Mouse (Mus musculus) liver, embryonic 14.5 days (tissue): Measurements from ENCODE around the gene Samd4. TPM values are rescaled to one million over a fixed set of nuclear protein-coding genes. Genes with fewer than 3 reads are reported as not detected.
"Not testable (repeated sequence)": the region's sequence is repeated elsewhere in the genome, so short reads cannot be mapped to it uniquely, and the experiment has no call there.

Experiments
- ATAC-seq: fragments of 200-750 bp; cut with Nextera tagmentation; 2 replicates; pipeline ENCODE4 v1.8.0; 2017; ENCODE audit warnings: moderate number of reproducible peaks, mild to moderate bottlenecking, moderate library complexity; ENCODE audit not compliant: insufficient read depth
- DNase-seq, 3 experiments: peaks; one replicate each; pipeline ENCODE4 v3.0.0-alpha.2; 2012 to 2013; ENCODE audit warnings: low read depth in 3 of 3, low spot score in 3 of 3
- H3K27ac ChIP-seq: fragments of 300-500 bp; sonication (generic); 2 replicates; pipeline ENCODE4 v1.5.1; 2014; ENCODE audit warnings: moderate library complexity, mild to moderate bottlenecking, control low read depth, inconsistent platforms
- H3K27me3 ChIP-seq: fragments of 300-500 bp; sonication (generic); 2 replicates; pipeline ENCODE4 v1.6.1; 2014; ENCODE audit warnings: mild to moderate bottlenecking, low read length, moderate library complexity; ENCODE audit not compliant: control insufficient read depth, insufficient read depth
- H3K36me3 ChIP-seq: fragments of 300-500 bp; sonication (generic); replicated peaks from 2 replicates; pipeline ENCODE4 v1.6.1; 2014; ENCODE audit warnings: low read depth; ENCODE audit not compliant: control insufficient read depth, insufficient read depth
- H3K4me1 ChIP-seq, 2 experiments: fragments of 200-500 bp in 1 of 2; fragments of 300-500 bp in 1 of 2; sonication (generic) in 1 of 2; replicated peaks; 2 replicates each; pipeline ENCODE4 v1.6.1; 2012 to 2014; ENCODE audit warnings: antibody characterized with exemption in 1 of 2, inconsistent platforms in 1 of 2, low read length in 1 of 2; ENCODE audit not compliant: control insufficient read depth in 2 of 2, insufficient read depth in 2 of 2
- H3K4me2 ChIP-seq: fragments of 300-500 bp; sonication (generic); 2 replicates; pipeline ENCODE4 v1.6.1; 2014; ENCODE audit warnings: low read depth, mild to moderate bottlenecking, control low read depth, moderate library complexity
- H3K4me3 ChIP-seq, 2 experiments: fragments of 200-500 bp in 1 of 2; fragments of 300-500 bp in 1 of 2; sonication (generic) in 1 of 2; 2 replicates each; pipeline ENCODE4 v1.5.1; 2012 to 2014; ENCODE audit warnings: low read depth in 2 of 2, low read length in 2 of 2, mild to moderate bottlenecking in 2 of 2, control low read depth in 1 of 2, inconsistent platforms in 1 of 2, moderate library complexity in 1 of 2; ENCODE audit not compliant: insufficient read depth in 1 of 2
- H3K9ac ChIP-seq: fragments of 300-500 bp; sonication (generic); replicated peaks from 2 replicates; pipeline ENCODE4 v1.6.1; 2014; ENCODE audit warnings: mild to moderate bottlenecking, control low read depth, moderate library complexity
- H3K9me3 ChIP-seq: fragments of 300-500 bp; sonication (generic); 2 replicates; pipeline ENCODE4 v1.6.1; 2016; ENCODE audit warnings: low read length, mixed read lengths; ENCODE audit not compliant: control insufficient read depth
- CTCF ChIP-seq: IDR thresholded peaks from 2 replicates; pipeline ENCODE4 v1.5.1; 2016; ENCODE audit warnings: antibody characterized with exemption, low read depth, control low read depth
- EP300 ChIP-seq: IDR thresholded peaks from 2 replicates; pipeline ENCODE4 v1.6.1; 2016; ENCODE audit warnings: antibody characterized with exemption, low read depth
- WGBS: fragments of 180-500 bp; shearing (Covaris S2); extraction: QIAGEN DNeasy Blood & Tissue Kit; methylation state at CpG from one replicate; pipeline ENCODE4 v1.1.7; 2014; ENCODE audit not compliant: insufficient replicate concordance; 5-methylcytosine and 5-hydroxymethylcytosine counted together
- polyA plus RNA-seq, 2 experiments: library from polyadenylated mRNA; depleted of rRNA in 1 of 2; stranded (reverse) in 1 of 2; unstranded in 1 of 2; fragments of >200 nt; fragmentation: Nextera tagmentation in 1 of 2; extraction: Ambion mirVana in 1 of 2; gene quantifications; 2 replicates each; pipeline versions ENCODE4 v1.2.1 to v1.2.3; 2012 to 2014

Samd4 gene
- polyA plus RNA-seq, 2 experiments: 0.19 to 0.39 TPM

- ATAC-seq (no peak), DNase-seq (no peak)
- 45% methylated on average over 19 of the region's 19 CpGs for WGBS
- Histone ChIP-seq H3K4me1 (no peaks in the 10 kb centered on the region), H3K9ac (no peak overlapping the region), H3K4me2 (peak overlapping the region; percentile 40), H3K27ac (no peak overlapping the region), H3K36me3 (no peaks in the 10 kb centered on the region), H3K9me3 (no peaks in the 10 kb centered on the region), H3K4me3 (no peak overlapping the region), H3K27me3 (no peaks in the 10 kb centered on the region)
- TF ChIP-seq CTCF (no peak), EP300 (no peak)
These were observed 221.9 kb downstream of the Samd4 start for GRCm38 (mm10) chr14:47104246-47105173.

GRCm38 (mm10) chr14:47105174-47105557 is 222.5 kb downstream of the Samd4 start:
- H3K4me3 ChIP-seq: no peak overlapping the region
- 60% methylated on average over 3 of the region's 3 CpGs for whole genome bisulfite sequencing
- no peak for DNase-seq
- H3K27ac ChIP-seq: no peak overlapping the region
- H3K4me2 ChIP-seq: no peak overlapping the region; the same call in 1 of the 2 replicates
- H3K4me1 ChIP-seq: no peaks in the 10 kb centered on the region
- no peaks in the 10 kb centered on the region for H3K36me3 ChIP-seq
- no peak overlapping the region for H3K9ac ChIP-seq
- no peaks in the 10 kb centered on the region for H3K27me3 ChIP-seq
- H3K9me3 ChIP-seq: no peaks in the 10 kb centered on the region
- TF ChIP-seq EP300: no peak
- TF ChIP-seq CTCF: no peak
- ATAC-seq: no peak

GRCm38 (mm10) chr14:47105755-47106154 is 223.1 kb downstream of the Samd4 start:
- no peak overlapping the region for H3K4me2 ChIP-seq
- DNase-seq: no peak
- 69% methylated on average over 3 of the region's 3 CpGs for WGBS
- H3K4me1 ChIP-seq: no peaks in the 10 kb centered on the region
- H3K9ac ChIP-seq: no peak overlapping the region
- H3K4me3 ChIP-seq: no peak overlapping the region
- TF ChIP-seq EP300 (no peak), CTCF (no peak)
- no peaks in the 10 kb centered on the region for H3K36me3 ChIP-seq
- no peak overlapping the region for H3K27ac ChIP-seq
- no peaks in the 10 kb centered on the region for H3K27me3 ChIP-seq
- no peaks in the 10 kb centered on the region for H3K9me3 ChIP-seq
- no peak for ATAC-seq

- WGBS: 31% methylated on average over 3 of the region's 3 CpGs
These were observed 224.8 kb downstream of the Samd4 start for GRCm38 (mm10) chr14:47107461-47107860.

GRCm38 (mm10) chr14:47110391-47110790 is 227.7 kb downstream of the Samd4 start:
- H3K4me3 ChIP-seq, DNase-seq, ATAC-seq, H3K36me3 ChIP-seq, H3K4me1 ChIP-seq, H3K27me3 ChIP-seq, H3K9me3 ChIP-seq, H3K4me2 ChIP-seq, H3K27ac ChIP-seq, H3K9ac ChIP-seq: not testable (repeated sequence)
- WGBS: 56% methylated on average over 5 of the region's 7 CpGs

More at GRCm38 (mm10) chr14:47107461-47107860, 224.8 kb downstream of the Samd4 start:
- Histone ChIP-seq H3K36me3 (no peaks in the 10 kb centered on the region), H3K4me3 (no peak overlapping the region), H3K27me3 (no peaks in the 10 kb centered on the region), H3K9me3 (no peaks in the 10 kb centered on the region), H3K4me2 (no peak overlapping the region), H3K9ac (no peak overlapping the region), H3K27ac (no peak overlapping the region), H3K4me1 (no peaks in the 10 kb centered on the region)
- ATAC-seq: no peak
- TF ChIP-seq CTCF (no peak), EP300 (no peak)
- DNase-seq: no peak
